Mouse (Mus musculus) left cerebral cortex, postnatal 10 days (tissue): ENCODE measurements around the gene 4930469K13Rik. TPM values are rescaled to one million over a fixed set of nuclear protein-coding genes. Genes with fewer than 3 reads are reported as not detected.

Experiments used
- DNase-seq, 2 experiments: peaks; one replicate each; pipeline ENCODE4 v3.0.0; 2021 to 2022; ENCODE audit warnings: low spot score in 2 of 2, mixed read lengths in 1 of 2; ENCODE audit errors: extremely low spot score in 1 of 2
- intact Hi-C: fragments of 180-260 bp; cut with DNase I; formaldehyde crosslinking; loops from one replicate; pipeline ENCODE4 v1.15.1; 2025
- total RNA-seq, 2 experiments: library from RNA; stranded (reverse); gene quantifications; 2 replicates each; pipeline ENCODE4 v1.2.3; 2021

4930469K13Rik gene
- total RNA-seq, 2 experiments from 2014 or later = not detected

DNA sequence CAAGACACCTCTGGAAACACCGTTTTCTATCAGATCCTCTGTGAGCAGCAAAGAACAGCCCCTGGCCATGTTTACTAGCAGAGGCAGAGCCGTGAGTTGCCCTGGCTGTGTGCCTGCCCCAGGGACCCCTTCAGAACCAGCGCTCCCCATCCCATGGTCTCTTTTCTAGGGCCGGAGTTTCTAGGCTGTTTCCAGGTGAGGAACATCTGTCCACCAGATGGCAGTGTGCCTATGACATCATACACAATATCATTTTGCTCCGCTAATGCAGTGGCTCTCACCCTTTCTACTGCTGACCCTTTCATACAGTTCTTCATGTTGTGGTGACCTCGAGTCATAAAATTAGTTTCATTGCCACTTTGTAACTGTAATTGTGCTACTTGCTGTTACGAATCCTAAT, 169.7 kb downstream of the 4930469K13Rik start:
- DNase-seq = peak in 1 of 2 experiments; percentile 45
- intact Hi-C loops = no loop called here

DNA sequence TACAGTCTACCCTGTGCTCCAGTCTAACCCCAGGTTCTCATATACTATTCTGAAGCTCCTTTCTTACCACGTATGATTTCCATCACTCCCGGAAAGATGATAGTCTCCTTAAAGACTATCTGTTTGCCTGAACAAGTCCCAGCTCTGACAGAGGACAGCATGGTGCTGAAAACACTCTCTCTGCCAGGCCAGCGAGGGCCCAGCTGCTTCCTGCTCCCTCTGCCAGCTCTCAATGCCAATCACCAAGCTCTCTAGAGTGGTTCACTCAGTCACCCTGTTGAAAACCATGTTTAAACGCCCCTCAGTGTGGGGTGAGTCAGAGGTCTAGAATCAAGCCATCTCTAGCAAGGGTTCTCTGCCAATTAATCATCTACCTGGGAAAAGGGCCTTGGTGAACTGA, 170.5 kb downstream of the 4930469K13Rik start:
- intact Hi-C loops = no loop called here
- no peak for DNase-seq

GRCm38 (mm10) chr11:33927321-33927720, 171.0 kb downstream of the 4930469K13Rik start:
- no peak for DNase-seq
- intact Hi-C loops = no loop called here

DNA sequence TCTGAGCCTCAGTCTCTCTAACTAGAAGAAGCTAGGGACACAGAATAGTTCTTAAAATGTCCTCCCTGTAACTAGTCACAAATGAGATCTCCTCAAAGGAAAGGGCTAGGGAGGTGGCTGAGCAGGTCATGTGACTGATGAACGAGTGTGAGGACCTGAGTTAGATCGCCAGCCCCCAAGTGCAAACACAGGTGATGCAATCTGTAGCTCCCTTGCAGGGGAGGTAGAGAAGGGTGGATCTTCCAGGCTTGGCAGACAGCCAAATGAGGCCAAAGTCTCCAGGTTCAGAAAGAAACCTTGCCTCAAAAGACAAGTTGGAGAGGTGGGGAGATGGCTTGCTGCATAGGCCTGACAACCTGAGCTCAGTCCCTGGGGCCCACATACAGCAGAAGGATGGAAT, 171.8 kb downstream of the 4930469K13Rik start:
- intact Hi-C loops = no loop called here
- DNase-seq = no peak

- intact Hi-C loops = no loop called here
- no peak for DNase-seq
Observed at GRCm38 (mm10) chr11:33925778-33926177, 172.6 kb downstream of the 4930469K13Rik start.

Other genes starting within 250 kb of the 4930469K13Rik start
- gene Kcnmb1, start 135.5 kb downstream of the 4930469K13Rik start, total RNA-seq = under 1 TPM; 0.28 to 0.32 TPM
- gene Kcnip1, start 105.4 kb downstream of the 4930469K13Rik start, total RNA-seq = 10 to 100 TPM; 43.7 to 45.5 TPM
- 1 to 10 TPM; 5.2 to 7.2 TPM for gene Lcp2, start 51.6 kb downstream of the 4930469K13Rik start, total RNA-seq
- not detected for gene Foxi1, start 109.5 kb upstream of the 4930469K13Rik start, total RNA-seq
- gene Fam196b, start 216.3 kb upstream of the 4930469K13Rik start, total RNA-seq = 1 to 10 TPM; 1.9 TPM